Mouse (Mus musculus) liver, embryonic 12.5 days (tissue): Measurements from ENCODE around the gene Neurl3. TPM values are rescaled to one million over a fixed set of nuclear protein-coding genes. Genes with fewer than 3 reads are reported as not detected.

ENCODE experiments used
- ATAC-seq: fragments of 200-750 bp; cut with Nextera tagmentation; 2 replicates; pipeline ENCODE4 v1.8.0; 2017; ENCODE audit warnings: moderate number of reproducible peaks, mild to moderate bottlenecking, moderate library complexity
- H3K27ac ChIP-seq: fragments of 300-500 bp; sonication (generic); 2 replicates; pipeline ENCODE4 v1.5.1; 2016; ENCODE audit warnings: mild to moderate bottlenecking
- H3K27me3 ChIP-seq: fragments of 300-500 bp; sonication (generic); replicated peaks from 2 replicates; pipeline ENCODE4 v1.6.1; 2016; ENCODE audit warnings: mild to moderate bottlenecking, moderate library complexity
- H3K36me3 ChIP-seq: fragments of 300-500 bp; sonication (generic); 2 replicates; pipeline ENCODE4 v1.6.1; 2016; ENCODE audit warnings: mild to moderate bottlenecking, moderate library complexity
- H3K4me1 ChIP-seq: fragments of 300-500 bp; sonication (generic); 2 replicates; pipeline ENCODE4 v1.6.1; 2016
- H3K4me2 ChIP-seq: fragments of 300-500 bp; sonication (generic); 2 replicates; pipeline ENCODE4 v1.6.1; 2016; ENCODE audit warnings: mild to moderate bottlenecking, moderate library complexity
- H3K4me3 ChIP-seq: fragments of 300-500 bp; sonication (generic); 2 replicates; pipeline ENCODE4 v1.5.1; 2016; ENCODE audit warnings: mild to moderate bottlenecking, moderate library complexity
- H3K9ac ChIP-seq: fragments of 300-500 bp; sonication (generic); 2 replicates; pipeline ENCODE4 v1.6.1; 2016; ENCODE audit warnings: mild to moderate bottlenecking, moderate library complexity
- H3K9me3 ChIP-seq: fragments of 300-500 bp; sonication (generic); replicated peaks from 2 replicates; pipeline ENCODE4 v1.6.1; 2016; ENCODE audit warnings: mild to moderate bottlenecking, moderate library complexity
- WGBS: fragments of 180-500 bp; shearing (Covaris S2); methylation state at CpG from one replicate; pipeline ENCODE4 v1.1.7; 2016; ENCODE audit not compliant: insufficient replicate concordance; 5-methylcytosine and 5-hydroxymethylcytosine counted together
- polyA plus RNA-seq: library from polyadenylated mRNA; unstranded; fragments of >200 nt; fragmentation: Nextera tagmentation; extraction: Ambion mirVana; gene quantifications from 2 replicates; pipeline ENCODE4 v1.2.1, GENCODE M21; 2016

Gene Neurl3
- polyA plus RNA-seq, 1 experiment from 2014 or later = 3.7 TPM

GRCm38 (mm10) chr1:36293470-36293869, 19.0 kb upstream of the Neurl3 start:
- Histone ChIP-seq H3K27me3 (peaks cover 43% of the 10 kb centered on the region), H3K27ac (no peak overlapping the region), H3K4me2 (no peak overlapping the region), H3K36me3 (no peaks in the 10 kb centered on the region), H3K4me3 (no peak overlapping the region), H3K9ac (no peak overlapping the region), H3K9me3 (no peaks in the 10 kb centered on the region), H3K4me1 (no peaks in the 10 kb centered on the region)
- whole genome bisulfite sequencing = 75% methylated on average over 8 of the region's 8 CpGs
- no peak for ATAC-seq

- no peak for ATAC-seq
- Histone ChIP-seq H3K27me3 (no peaks in the 10 kb centered on the region), H3K4me1 (no peaks in the 10 kb centered on the region), H3K36me3 (no peaks in the 10 kb centered on the region), H3K27ac (no peak overlapping the region), H3K9me3 (no peaks in the 10 kb centered on the region), H3K9ac (no peak overlapping the region), H3K4me2 (no peak overlapping the region), H3K4me3 (no peak overlapping the region)
- 73% methylated on average over 6 of the region's 6 CpGs for WGBS
Observed at GRCm38 (mm10) chr1:36281849-36282248, 7.4 kb upstream of the Neurl3 start.

- H3K27ac ChIP-seq = no peak overlapping the region
- no peak for ATAC-seq
- 70% methylated on average over 3 of the region's 3 CpGs for WGBS
- H3K9me3 ChIP-seq = no peaks in the 10 kb centered on the region
- H3K4me1 ChIP-seq = peaks cover 6% of the 10 kb centered on the region
- H3K4me3 ChIP-seq = no peak overlapping the region
- H3K4me2 ChIP-seq = no peak overlapping the region
- H3K36me3 ChIP-seq = no peaks in the 10 kb centered on the region
- no peak overlapping the region for H3K9ac ChIP-seq
- no peaks in the 10 kb centered on the region for H3K27me3 ChIP-seq
Observed at GRCm38 (mm10) chr1:36280938-36281337, 6.5 kb upstream of the Neurl3 start.

GRCm38 (mm10) chr1:36279202-36279601, 4.7 kb upstream of the Neurl3 start:
- ATAC-seq = no peak
- 14% methylated on average over 3 of the region's 3 CpGs for WGBS
- no peak overlapping the region for H3K27ac ChIP-seq
- H3K27me3 ChIP-seq = no peaks in the 10 kb centered on the region
- H3K4me3 ChIP-seq = no peak overlapping the region
- H3K4me1 ChIP-seq = peaks cover 24% of the 10 kb centered on the region
- H3K9ac ChIP-seq = no peak overlapping the region
- H3K36me3 ChIP-seq = no peaks in the 10 kb centered on the region
- H3K4me2 ChIP-seq = no peak overlapping the region
- no peaks in the 10 kb centered on the region for H3K9me3 ChIP-seq

- 21% methylated on average over 7 of the region's 7 CpGs for WGBS
- H3K4me2 ChIP-seq = no peak overlapping the region
- no peaks in the 10 kb centered on the region for H3K9me3 ChIP-seq
- 0 out of 2 replicates have a peak, but pooled peaks have one; percentile 24 for ATAC-seq
- H3K36me3 ChIP-seq = no peaks in the 10 kb centered on the region
- H3K4me3 ChIP-seq = no peak overlapping the region
- H3K27me3 ChIP-seq = no peaks in the 10 kb centered on the region
- no peak overlapping the region for H3K27ac ChIP-seq
- H3K9ac ChIP-seq = no peak overlapping the region
- peaks cover 40% of the 10 kb centered on the region for H3K4me1 ChIP-seq
Observed at GRCm38 (mm10) chr1:36277267-36278060, 3.0 kb upstream of the Neurl3 start.

- H3K4me1 ChIP-seq = peaks cover 56% of the 10 kb centered on the region
- 0 out of 2 replicates have a peak, but pooled peaks cover 5% of the 10 kb centered on the region for H3K27me3 ChIP-seq
- H3K27ac ChIP-seq = no peak overlapping the region
- no peak overlapping the region for H3K4me3 ChIP-seq
- H3K36me3 ChIP-seq = no peaks in the 10 kb centered on the region
- no peaks in the 10 kb centered on the region for H3K9me3 ChIP-seq
- WGBS = 43% methylated on average over 13 of the region's 13 CpGs
- no peak overlapping the region for H3K4me2 ChIP-seq
- no peak overlapping the region for H3K9ac ChIP-seq
- 0 out of 2 replicates have a peak, but pooled peaks have one; percentile 19 for ATAC-seq
Observed at GRCm38 (mm10) chr1:36275635-36276389, 1.3 kb upstream of the Neurl3 start.

GRCm38 (mm10) chr1:36273288-36273687, 1.2 kb downstream of the Neurl3 start:
- no peaks in the 10 kb centered on the region for H3K9me3 ChIP-seq
- H3K27me3 ChIP-seq = peaks cover 14% of the 10 kb centered on the region
- H3K4me1 ChIP-seq = peaks cover 70% of the 10 kb centered on the region
- peak overlapping the region; percentile 55 for H3K4me2 ChIP-seq
- 4% methylated on average over 9 of the region's 9 CpGs for WGBS
- ATAC-seq = peak; percentile 49
- peak overlapping the region; percentile 49 for H3K27ac ChIP-seq
- no peak overlapping the region for H3K9ac ChIP-seq
- H3K36me3 ChIP-seq = no peaks in the 10 kb centered on the region
- H3K4me3 ChIP-seq = peak overlapping the region; percentile 21

- no peaks in the 10 kb centered on the region for H3K36me3 ChIP-seq
- H3K9me3 ChIP-seq = no peaks in the 10 kb centered on the region
- H3K27me3 ChIP-seq = peaks cover 14% of the 10 kb centered on the region
- no peak overlapping the region for H3K9ac ChIP-seq
- ATAC-seq = no peak; the same call in 1 of the 2 replicates
- H3K4me1 ChIP-seq = peaks cover 70% of the 10 kb centered on the region
- H3K4me3 ChIP-seq = no peak overlapping the region
- peak overlapping the region; percentile 55 for H3K4me2 ChIP-seq
- H3K27ac ChIP-seq = no peak overlapping the region
- 31% methylated on average over 5 of the region's 5 CpGs for WGBS
Observed at GRCm38 (mm10) chr1:36272546-36272945, 1.9 kb downstream of the Neurl3 start.

- Histone ChIP-seq H3K9ac (no peak overlapping the region), H3K36me3 (no peaks in the 10 kb centered on the region), H3K4me2 (peak overlapping the region; percentile 55), H3K4me1 (peaks cover 70% of the 10 kb centered on the region), H3K4me3 (no peak overlapping the region), H3K27me3 (peaks cover 14% of the 10 kb centered on the region), H3K9me3 (no peaks in the 10 kb centered on the region), H3K27ac (peak overlapping the region; percentile 49; the same call in 1 of the 2 replicates)
- no peak for ATAC-seq
- WGBS = 27% methylated on average over 8 of the region's 8 CpGs
Observed at GRCm38 (mm10) chr1:36271516-36272230, 2.8 kb downstream of the Neurl3 start.

GRCm38 (mm10) chr1:36270666-36271065, 3.8 kb downstream of the Neurl3 start:
- WGBS = 42% methylated on average over 3 of the region's 3 CpGs
- no peaks in the 10 kb centered on the region for H3K36me3 ChIP-seq
- peaks cover 14% of the 10 kb centered on the region for H3K27me3 ChIP-seq
- H3K9me3 ChIP-seq = no peaks in the 10 kb centered on the region
- H3K4me2 ChIP-seq = peak overlapping the region; percentile 10
- no peak for ATAC-seq
- H3K4me1 ChIP-seq = peaks cover 67% of the 10 kb centered on the region
- no peak overlapping the region for H3K4me3 ChIP-seq
- H3K9ac ChIP-seq = no peak overlapping the region
- H3K27ac ChIP-seq = peak overlapping the region; percentile 49; the same call in 1 of the 2 replicates

- H3K9me3 ChIP-seq = no peaks in the 10 kb centered on the region
- peaks cover 14% of the 10 kb centered on the region for H3K27me3 ChIP-seq
- H3K4me2 ChIP-seq = 0 out of 2 replicates have a peak overlapping the region, but pooled peaks have one; percentile 19
- no peaks in the 10 kb centered on the region for H3K36me3 ChIP-seq
- no peak for ATAC-seq
- 0 out of 2 replicates have a peak overlapping the region, but pooled peaks have one; percentile 11 for H3K4me3 ChIP-seq
- WGBS = 64% methylated on average over 54 of the region's 54 CpGs
- H3K4me1 ChIP-seq = peaks cover 67% of the 10 kb centered on the region
- H3K27ac ChIP-seq = no peak overlapping the region
- H3K9ac ChIP-seq = no peak overlapping the region
Observed at GRCm38 (mm10) chr1:36269121-36269795, 5.2 kb downstream of the Neurl3 start.
